19 mouse cellular contexts compared by ENCODE assay signal in genomic region chr2:138648616-138649015, GRCm38 (mm10).
DNase-seq lines count a peak whose midpoint lies in the region; ATAC-seq and TF ChIP-seq lines count a peak whose summit lies in the region.
"Had no signal": no experiment of that assay in that cellular context is flagged by ENCODE, and none has a peak within 500 bp of the region (broad histone marks: within the 10 kb centered on the region; RNA-seq: fewer than 3 reads in every experiment).

No protein-coding gene starts in this region.

- no peak overlapping the region for H3K9ac ChIP-seq in forebrain, embryonic 14.5 days (ENCODE audit: low read length)
- no peak overlapping the region for H3K9ac ChIP-seq in forebrain, embryonic 12.5 days
- H3K9ac ChIP-seq in midbrain, embryonic 11.5 days (ENCODE audit: low read length) = no peak overlapping the region
- no peak overlapping the region for H3K9ac ChIP-seq in midbrain, embryonic 15.5 days
- H3K9ac ChIP-seq: embryonic facial prominence, embryonic 12.5 days; forebrain, postnatal 0 days; heart, embryonic 13.5 days; hindbrain, embryonic 12.5 days; intestine, embryonic 15.5 days had no signal

- H3K4me1 ChIP-seq in cerebellum, adult 2 months (ENCODE audit: control insufficient read depth, insufficient read depth, low read length) = no peaks in the 10 kb centered on the region
- H3K4me1 ChIP-seq in forebrain, embryonic 14.5 days (ENCODE audit: control insufficient read depth, insufficient read depth, low read length) = no peaks in the 10 kb centered on the region
- no peaks in the 10 kb centered on the region; the same call in 1 of the 2 replicates for H3K4me1 ChIP-seq in forebrain, embryonic 12.5 days
- no peaks in the 10 kb centered on the region for H3K4me1 ChIP-seq in midbrain, embryonic 11.5 days (ENCODE audit: control insufficient read depth, insufficient read depth, low read length)
- H3K4me1 ChIP-seq in midbrain, embryonic 15.5 days = no peaks in the 10 kb centered on the region
- H3K4me1 ChIP-seq: embryonic facial prominence, embryonic 12.5 days; hindbrain, embryonic 12.5 days; intestine, embryonic 15.5 days had no signal

- H3K9me3 ChIP-seq in forebrain, embryonic 14.5 days (replicated peaks; ENCODE audit: control insufficient read depth, low read length) = no peaks in the 10 kb centered on the region
- no peaks in the 10 kb centered on the region for H3K9me3 ChIP-seq in forebrain, embryonic 12.5 days
- H3K9me3 ChIP-seq in midbrain, embryonic 11.5 days (ENCODE audit: control insufficient read depth, low read length) = no peaks in the 10 kb centered on the region
- no peaks in the 10 kb centered on the region for H3K9me3 ChIP-seq in midbrain, embryonic 15.5 days
- H3K9me3 ChIP-seq: embryonic facial prominence, embryonic 12.5 days; heart, embryonic 13.5 days; hindbrain, embryonic 12.5 days; intestine, embryonic 15.5 days had no signal

- TF ChIP-seq CTCF in cerebellum, adult 2 months (IDR thresholded peaks at IDR 0.05; ENCODE audit: borderline replicate concordance, insufficient read depth, low read depth, low read length) = peak; percentile 11; the same call in 1 of the 2 replicates

- DNase-seq in cerebellum, adult 2 months = no peak
- no peak for DNase-seq in cerebellum, adult 9-11 months
- peak; percentile 30 for DNase-seq in forebrain, embryonic 14.5 days (ENCODE audit: low spot score)
- no peak for DNase-seq in midbrain, embryonic 11.5 days (ENCODE audit: low spot score, missing footprints)
- peak; percentile 23 for DNase-seq in brain, adult 2 months (ENCODE audit: low read depth, low spot score)
- DNase-seq in frontal cortex, postnatal 14 days (ENCODE audit: low spot score in 2 of 2) = no peak
- DNase-seq: adrenal gland, postnatal 14 days; forebrain, postnatal 0 days; gastrocnemius, adult 2 months; gastrocnemius, postnatal 25 days; heart, postnatal 4 days; kidney, adult 18-20 months had no signal

- WGBS in cerebellum, adult 2 months = 26% methylated on average over 3 of the region's 3 CpGs
- 20% methylated on average over 3 of the region's 3 CpGs for WGBS in forebrain, embryonic 14.5 days
- 49% methylated on average over 3 of the region's 3 CpGs for WGBS in forebrain, embryonic 12.5 days
- WGBS in midbrain, embryonic 11.5 days = 59% methylated on average over 3 of the region's 3 CpGs
- 20% methylated on average over 3 of the region's 3 CpGs for WGBS in midbrain, embryonic 15.5 days

- no peaks in the 10 kb centered on the region for H3K27me3 ChIP-seq in cerebellum, adult 2 months (ENCODE audit: control insufficient read depth, insufficient read depth, low read length)
- no peaks in the 10 kb centered on the region for H3K27me3 ChIP-seq in forebrain, embryonic 14.5 days (replicated peaks; ENCODE audit: control insufficient read depth, insufficient read depth, low read length)
- H3K27me3 ChIP-seq in forebrain, embryonic 12.5 days = no peaks in the 10 kb centered on the region
- H3K27me3 ChIP-seq in midbrain, embryonic 11.5 days (ENCODE audit: control insufficient read depth, insufficient read depth, low read length) = no peaks in the 10 kb centered on the region
- H3K27me3 ChIP-seq in midbrain, embryonic 15.5 days (replicated peaks) = no peaks in the 10 kb centered on the region
- H3K27me3 ChIP-seq: embryonic facial prominence, embryonic 12.5 days; heart, embryonic 13.5 days; hindbrain, embryonic 12.5 days; intestine, embryonic 15.5 days had no signal

- 0 out of 2 replicates have a peak, but pooled peaks have one; percentile 29 for ATAC-seq in forebrain, embryonic 14.5 days
- ATAC-seq in forebrain, embryonic 12.5 days (ENCODE audit: low FRiP score) = no peak
- peak; percentile 64; the same call in 1 of the 2 replicates for ATAC-seq in midbrain, embryonic 11.5 days (ENCODE audit: low FRiP score)
- ATAC-seq in midbrain, embryonic 15.5 days (replicated peaks) = no peak
- ATAC-seq: activated CD4-positive, CD25-positive, alpha-beta regulatory T cell, adult 4 months; forebrain, postnatal 0 days; intestine, embryonic 15.5 days had no signal

- H3K4me3 ChIP-seq in cerebellum, adult 2 months (replicated peaks; ENCODE audit: insufficient read depth, low read depth, low read length) = no peak overlapping the region
- no peak overlapping the region for H3K4me3 ChIP-seq in forebrain, embryonic 14.5 days (ENCODE audit: low read depth, low read length)
- no peak overlapping the region for H3K4me3 ChIP-seq in forebrain, embryonic 12.5 days (replicated peaks)
- no peak overlapping the region for H3K4me3 ChIP-seq in midbrain, embryonic 11.5 days (ENCODE audit: low read depth, low read length)
- H3K4me3 ChIP-seq in midbrain, embryonic 15.5 days = no peak overlapping the region
- H3K4me3 ChIP-seq: embryonic facial prominence, embryonic 12.5 days; gastrocnemius, adult 2 months; heart, embryonic 13.5 days; hindbrain, embryonic 12.5 days; intestine, embryonic 15.5 days had no signal

- no peaks in the 10 kb centered on the region for H3K36me3 ChIP-seq in forebrain, embryonic 14.5 days (ENCODE audit: control insufficient read depth, insufficient read depth, low read length)
- H3K36me3 ChIP-seq in forebrain, embryonic 12.5 days (replicated peaks) = no peaks in the 10 kb centered on the region
- H3K36me3 ChIP-seq in midbrain, embryonic 11.5 days (ENCODE audit: control insufficient read depth, insufficient read depth, low read length) = no peaks in the 10 kb centered on the region
- H3K36me3 ChIP-seq in midbrain, embryonic 15.5 days (replicated peaks) = no peaks in the 10 kb centered on the region
- H3K36me3 ChIP-seq: embryonic facial prominence, embryonic 12.5 days; heart, embryonic 13.5 days; hindbrain, embryonic 12.5 days; intestine, embryonic 15.5 days had no signal

- H3K4me2 ChIP-seq in forebrain, embryonic 14.5 days (ENCODE audit: low read length) = no peak overlapping the region
- H3K4me2 ChIP-seq in forebrain, embryonic 12.5 days = no peak overlapping the region
- no peak overlapping the region for H3K4me2 ChIP-seq in midbrain, embryonic 11.5 days
- H3K4me2 ChIP-seq in midbrain, embryonic 15.5 days = no peak overlapping the region
- H3K4me2 ChIP-seq: embryonic facial prominence, embryonic 12.5 days; heart, embryonic 13.5 days; hindbrain, embryonic 12.5 days; intestine, embryonic 15.5 days had no signal

- TF ChIP-seq POLR2A in cerebellum, adult 2 months (IDR thresholded peaks at IDR 0.05; ENCODE audit: borderline replicate concordance, insufficient read depth, low read length) = no peak

- H3K27ac ChIP-seq in cerebellum, adult 2 months (ENCODE audit: insufficient read depth, low read length) = no peak overlapping the region
- no peak overlapping the region for H3K27ac ChIP-seq in forebrain, embryonic 14.5 days (ENCODE audit: low read depth, low read length)
- no peak overlapping the region for H3K27ac ChIP-seq in forebrain, embryonic 12.5 days
- no peak overlapping the region for H3K27ac ChIP-seq in midbrain, embryonic 11.5 days (ENCODE audit: low read depth, low read length)
- no peak overlapping the region for H3K27ac ChIP-seq in midbrain, embryonic 15.5 days
- H3K27ac ChIP-seq: embryonic facial prominence, embryonic 12.5 days; gastrocnemius, adult 2 months; heart, embryonic 13.5 days; hindbrain, embryonic 12.5 days; intestine, embryonic 15.5 days had no signal

Comparison
In these comparisons a context has a peak if more than half of its experiments do, and no peak if none do; other contexts are left out.
1. ATAC-seq: peak in forebrain, embryonic 14.5 days (single experiment) and midbrain, embryonic 11.5 days (single experiment); none in forebrain, embryonic 12.5 days (single experiment) and midbrain, embryonic 15.5 days (single experiment).
2. DNase-seq: peak in forebrain, embryonic 14.5 days (single experiment) and brain, adult 2 months (single experiment); none in cerebellum, adult 2 months (0 of 2), cerebellum, adult 9-11 months (single experiment), midbrain, embryonic 11.5 days (single experiment) and frontal cortex, postnatal 14 days (0 of 2).